Mouse (Mus musculus) ES-Bruce4 (cell line): ENCODE measurements around the gene Plppr4. TPM values are rescaled to one million over a fixed set of nuclear protein-coding genes. Genes with fewer than 3 reads are reported as not detected.

Source experiments
- H3K27ac ChIP-seq: 2 replicates; pipeline ENCODE4 v1.5.1; 2012; ENCODE audit warnings: low read length, inconsistent platforms; ENCODE audit not compliant: insufficient read depth
- H3K27me3 ChIP-seq: 2 replicates; pipeline ENCODE4 v1.6.1; 2012; ENCODE audit warnings: mild to moderate bottlenecking, low read length, inconsistent platforms; ENCODE audit not compliant: control insufficient read depth, poor library complexity, insufficient read depth, severe bottlenecking
- H3K36me3 ChIP-seq: 2 replicates; pipeline ENCODE4 v1.6.1; 2012; ENCODE audit warnings: inconsistent platforms, mild to moderate bottlenecking, low read length, moderate library complexity; ENCODE audit not compliant: control insufficient read depth, poor library complexity, insufficient read depth, severe bottlenecking
- H3K4me1 ChIP-seq: one replicate; pipeline ENCODE4 v1.8.1; 2011; ENCODE audit warnings: low read length; ENCODE audit not compliant: control insufficient read depth, insufficient read depth
- H3K4me3 ChIP-seq: 2 replicates; pipeline ENCODE4 v1.5.1; 2011; ENCODE audit warnings: low read depth, mild to moderate bottlenecking, low read length
- H3K9ac ChIP-seq: 2 replicates; pipeline ENCODE4 v1.6.1; 2012; ENCODE audit warnings: low read depth, mild to moderate bottlenecking, inconsistent platforms; ENCODE audit not compliant: poor library complexity, severe bottlenecking
- H3K9me3 ChIP-seq: replicated peaks from 2 replicates; pipeline ENCODE4 v1.6.1; 2012; ENCODE audit warnings: mild to moderate bottlenecking, low read length, inconsistent platforms; ENCODE audit not compliant: control insufficient read depth, poor library complexity, insufficient read depth, severe bottlenecking
- CTCF ChIP-seq: IDR thresholded peaks from one replicate; pipeline ENCODE4 v1.8.1; 2011; ENCODE audit warnings: low read depth, low read length
- EP300 ChIP-seq: IDR thresholded peaks from 2 replicates; pipeline ENCODE4 v1.6.1; 2011; ENCODE audit warnings: low read depth, low read length; ENCODE audit not compliant: insufficient read depth
- POLR2A ChIP-seq: IDR thresholded peaks from one replicate; pipeline ENCODE4 v1.8.1; 2011; ENCODE audit warnings: low read length; ENCODE audit not compliant: insufficient read depth
- polyA plus RNA-seq: library from polyadenylated mRNA; stranded (reverse); fragments of >200 nt; gene quantifications from 2 replicates; pipeline ENCODE4 v1.2.4, GENCODE M21; 2011; ENCODE audit warnings: low read depth; ENCODE audit not compliant: missing spikeins, insufficient read depth, insufficient read length

Gene Plppr4
- polyA plus RNA-seq, 1 experiment: not detected

GRCm38 (mm10) chr3:117307555-117307954, 53.1 kb downstream of the Plppr4 start:
- no peak overlapping the region for H3K27ac ChIP-seq
- no peak overlapping the region for H3K4me3 ChIP-seq
- no peaks in the 10 kb centered on the region for H3K27me3 ChIP-seq
- no peaks in the 10 kb centered on the region for H3K4me1 ChIP-seq
- no peaks in the 10 kb centered on the region for H3K9me3 ChIP-seq
- no peaks in the 10 kb centered on the region for H3K36me3 ChIP-seq
- H3K9ac ChIP-seq: no peak overlapping the region
- TF ChIP-seq POLR2A (no peak), EP300 (no peak), CTCF (no peak)

GRCm38 (mm10) chr3:117304037-117304436, 56.6 kb downstream of the Plppr4 start:
- no peaks in the 10 kb centered on the region for H3K9me3 ChIP-seq
- no peak overlapping the region for H3K27ac ChIP-seq
- TF ChIP-seq POLR2A (no peak), EP300 (no peak), CTCF (no peak)
- H3K9ac ChIP-seq: no peak overlapping the region
- H3K36me3 ChIP-seq: no peaks in the 10 kb centered on the region
- H3K27me3 ChIP-seq: no peaks in the 10 kb centered on the region
- H3K4me3 ChIP-seq: no peak overlapping the region
- no peaks in the 10 kb centered on the region for H3K4me1 ChIP-seq

- Histone ChIP-seq H3K4me3 (no peak overlapping the region), H3K4me1 (no peaks in the 10 kb centered on the region), H3K36me3 (no peaks in the 10 kb centered on the region)
Observed at GRCm38 (mm10) chr3:117300735-117301271, 59.9 kb downstream of the Plppr4 start.

GRCm38 (mm10) chr3:117297735-117298134, 62.9 kb downstream of the Plppr4 start:
- Histone ChIP-seq H3K9me3 (no peaks in the 10 kb centered on the region), H3K4me1 (no peaks in the 10 kb centered on the region), H3K36me3 (no peaks in the 10 kb centered on the region), H3K9ac (no peak overlapping the region), H3K27me3 (no peaks in the 10 kb centered on the region; the same call in 1 of the 2 replicates), H3K4me3 (no peak overlapping the region), H3K27ac (no peak overlapping the region)
- no peak for TF ChIP-seq POLR2A
- TF ChIP-seq EP300: no peak
- TF ChIP-seq CTCF: no peak

More at GRCm38 (mm10) chr3:117300735-117301271, 59.9 kb downstream of the Plppr4 start:
- Histone ChIP-seq H3K27me3 (no peaks in the 10 kb centered on the region), H3K27ac (no peak overlapping the region), H3K9ac (no peak overlapping the region), H3K9me3 (no peaks in the 10 kb centered on the region)
- TF ChIP-seq CTCF: no peak
- TF ChIP-seq POLR2A: no peak
- no peak for TF ChIP-seq EP300

GRCm38 (mm10) chr3:117294308-117294925, 66.3 kb downstream of the Plppr4 start:
- Histone ChIP-seq H3K9ac (no peak overlapping the region), H3K9me3 (no peaks in the 10 kb centered on the region), H3K4me3 (no peak overlapping the region), H3K4me1 (no peaks in the 10 kb centered on the region), H3K36me3 (no peaks in the 10 kb centered on the region), H3K27me3 (no peaks in the 10 kb centered on the region; the same call in 1 of the 2 replicates), H3K27ac (no peak overlapping the region)
- TF ChIP-seq POLR2A (no peak), CTCF (no peak), EP300 (no peak)

Other genes starting within 250 kb of the Plppr4 start
- not detected in 2 replicates for gene Plppr5, start 214.0 kb upstream of the Plppr4 start, polyA plus RNA-seq